Mouse (Mus musculus): ENCODE data around the gene Hps4. TPM values are rescaled to one million over a fixed set of nuclear protein-coding genes. Genes with fewer than 3 reads are reported as not detected.

Gene Hps4
- polyA plus RNA-seq, 1 experiment from 2014 or later, result 30.0 TPM

DNA sequence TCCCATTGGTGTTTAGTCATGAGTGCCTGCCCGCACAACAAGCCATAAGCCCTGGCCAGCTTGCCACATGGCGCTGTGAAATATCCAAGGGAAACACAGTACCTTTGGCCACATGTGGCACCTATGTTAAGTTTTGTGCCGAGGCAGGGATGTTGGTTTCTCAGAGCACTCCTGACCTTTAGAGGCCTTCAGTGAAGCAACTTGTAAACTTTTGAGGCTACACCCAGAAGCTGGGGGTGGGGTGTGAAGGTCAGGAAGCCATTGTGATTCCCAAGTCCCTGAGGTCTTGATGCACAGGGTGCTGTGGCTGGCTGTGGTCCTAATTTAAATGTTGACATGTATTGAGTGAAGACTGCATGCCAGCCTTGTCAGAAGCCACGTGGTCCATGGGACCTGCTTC is 43.5 kb upstream of the Hps4 start:
- H3K27me3 ChIP-seq (ENCODE audit: control insufficient read depth, insufficient read depth, low read length), result no peaks in the 10 kb centered on the region
- no peak for ATAC-seq (ENCODE audit: low FRiP score)
- H3K4me3 ChIP-seq (ENCODE audit: low read depth, low read length), result no peak overlapping the region
- no peaks in the 10 kb centered on the region for H3K9me3 ChIP-seq (ENCODE audit: control insufficient read depth, low read length)
- no peak overlapping the region for H3K9ac ChIP-seq (ENCODE audit: low read depth, low read length)
- no peak overlapping the region for H3K27ac ChIP-seq (ENCODE audit: low read depth, low read length)
- H3K36me3 ChIP-seq (ENCODE audit: control insufficient read depth, insufficient read depth, low read length), result no peaks in the 10 kb centered on the region
- no peak overlapping the region for H3K4me2 ChIP-seq (replicated peaks; ENCODE audit: low read depth, low read length)
- 85% methylated on average over 4 of the region's 4 CpGs for WGBS
- no peak for DNase-seq (ENCODE audit: low spot score)
- H3K4me1 ChIP-seq (replicated peaks; ENCODE audit: control insufficient read depth, insufficient read depth, low read length), result no peaks in the 10 kb centered on the region; the same call in 1 of the 2 replicates

DNA sequence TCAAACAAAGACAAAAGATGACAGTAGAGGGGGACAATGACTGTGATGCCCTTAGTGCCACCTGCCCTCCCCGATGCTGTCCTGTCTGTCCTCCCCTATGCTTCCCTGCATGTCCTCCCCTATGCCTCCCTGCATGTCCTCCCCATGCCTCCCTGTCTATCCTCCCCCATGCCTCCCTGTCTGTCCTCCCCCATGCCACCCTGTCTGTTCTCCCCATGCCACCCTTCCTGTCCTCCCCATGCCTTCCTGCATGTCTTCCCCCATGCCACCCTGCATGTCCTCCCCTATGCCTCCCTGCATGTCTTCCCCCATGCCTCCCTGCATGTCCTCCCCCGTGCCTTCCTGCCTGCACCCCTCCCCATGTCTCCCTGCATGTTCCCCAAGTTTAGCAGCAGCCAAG is 42.8 kb upstream of the Hps4 start:
- no peak for ATAC-seq (ENCODE audit: low FRiP score)
- WGBS, result 84% methylated on average over 2 of the region's 2 CpGs

GRCm38 (mm10) chr5:112300721-112301308 is 42.1 kb upstream of the Hps4 start:
- no peak overlapping the region for H3K4me2 ChIP-seq (replicated peaks; ENCODE audit: low read depth, low read length)

More for the DNA sequence above, 42.8 kb upstream of the Hps4 start:
- Histone ChIP-seq H3K27ac (ENCODE audit: low read depth, low read length) (no peak overlapping the region), H3K27me3 (ENCODE audit: control insufficient read depth, insufficient read depth, low read length) (no peaks in the 10 kb centered on the region), H3K9me3 (ENCODE audit: control insufficient read depth, low read length) (no peaks in the 10 kb centered on the region), H3K36me3 (ENCODE audit: control insufficient read depth, insufficient read depth, low read length) (no peaks in the 10 kb centered on the region), H3K4me2 (replicated peaks; ENCODE audit: low read depth, low read length) (no peak overlapping the region), H3K4me1 (replicated peaks; ENCODE audit: control insufficient read depth, insufficient read depth, low read length) (no peaks in the 10 kb centered on the region), H3K4me3 (ENCODE audit: low read depth, low read length) (no peak overlapping the region), H3K9ac (ENCODE audit: low read depth, low read length) (no peak overlapping the region)
- DNase-seq (ENCODE audit: low spot score), result no peak

DNA sequence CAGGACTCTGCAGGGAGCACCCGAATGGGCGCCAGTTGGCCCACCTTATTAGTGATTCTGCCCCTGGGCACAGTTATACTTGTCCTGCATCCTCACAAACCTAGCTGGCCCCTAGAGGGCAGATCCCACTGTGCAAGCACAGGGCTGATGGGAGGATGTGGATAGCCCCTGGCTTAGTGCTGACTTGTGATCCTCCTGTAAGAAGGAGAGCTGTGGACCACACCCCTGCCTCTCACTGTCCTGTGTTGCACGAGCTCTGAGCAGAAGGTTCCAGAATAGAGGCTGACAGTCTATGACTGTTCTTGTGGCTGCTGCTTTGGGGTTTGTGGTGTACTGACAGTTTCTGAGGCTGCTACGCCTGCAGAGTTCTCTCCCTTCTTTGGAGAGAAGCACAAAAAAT is 41.2 kb upstream of the Hps4 start:
- Histone ChIP-seq H3K4me3 (ENCODE audit: low read depth, low read length) (no peak overlapping the region), H3K36me3 (ENCODE audit: control insufficient read depth, insufficient read depth, low read length) (no peaks in the 10 kb centered on the region), H3K27me3 (ENCODE audit: control insufficient read depth, insufficient read depth, low read length) (no peaks in the 10 kb centered on the region), H3K9ac (ENCODE audit: low read depth, low read length) (no peak overlapping the region), H3K4me1 (replicated peaks; ENCODE audit: control insufficient read depth, insufficient read depth, low read length) (no peaks in the 10 kb centered on the region), H3K4me2 (replicated peaks; ENCODE audit: low read depth, low read length) (no peak overlapping the region), H3K9me3 (ENCODE audit: control insufficient read depth, low read length) (no peaks in the 10 kb centered on the region), H3K27ac (ENCODE audit: low read depth, low read length) (no peak overlapping the region)
- DNase-seq (ENCODE audit: low spot score) (no peak), ATAC-seq (ENCODE audit: low FRiP score) (no peak)
- WGBS, result 89% methylated on average over 4 of the region's 4 CpGs

More at GRCm38 (mm10) chr5:112300721-112301308, 42.1 kb upstream of the Hps4 start:
- no peaks in the 10 kb centered on the region for H3K9me3 ChIP-seq (ENCODE audit: control insufficient read depth, low read length)
- ATAC-seq (ENCODE audit: low FRiP score) (no peak), DNase-seq (ENCODE audit: low spot score) (no peak)
- no peaks in the 10 kb centered on the region for H3K27me3 ChIP-seq (ENCODE audit: control insufficient read depth, insufficient read depth, low read length)
- no peak overlapping the region for H3K4me3 ChIP-seq (ENCODE audit: low read depth, low read length)
- no peak overlapping the region for H3K27ac ChIP-seq (ENCODE audit: low read depth, low read length)
- no peaks in the 10 kb centered on the region for H3K36me3 ChIP-seq (ENCODE audit: control insufficient read depth, insufficient read depth, low read length)
- H3K9ac ChIP-seq (ENCODE audit: low read depth, low read length), result no peak overlapping the region
- no peaks in the 10 kb centered on the region for H3K4me1 ChIP-seq (replicated peaks; ENCODE audit: control insufficient read depth, insufficient read depth, low read length)
- WGBS, result 91% methylated on average over 6 of the region's 6 CpGs

DNA sequence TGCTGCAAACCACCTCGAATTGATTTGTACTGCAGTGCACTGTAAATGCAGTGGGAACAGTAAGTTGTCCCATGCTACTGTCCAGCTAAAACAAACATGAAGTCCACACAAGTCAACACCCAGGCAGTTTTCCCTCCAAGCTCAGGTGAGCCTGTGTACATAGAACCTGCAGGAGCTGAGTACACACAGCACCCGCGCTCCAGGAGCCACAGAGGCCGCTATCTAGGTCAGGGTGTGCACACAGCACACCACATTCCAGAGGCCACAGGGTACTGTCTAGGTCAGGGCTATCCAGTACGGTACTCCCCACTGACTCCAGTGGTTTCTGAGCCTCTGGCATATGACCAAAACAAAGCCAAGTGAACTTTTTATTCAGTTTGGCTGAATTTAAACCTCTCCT is 40.6 kb upstream of the Hps4 start:
- Histone ChIP-seq H3K27me3 (ENCODE audit: control insufficient read depth, insufficient read depth, low read length) (no peaks in the 10 kb centered on the region), H3K9ac (ENCODE audit: low read depth, low read length) (no peak overlapping the region), H3K4me3 (ENCODE audit: low read depth, low read length) (no peak overlapping the region), H3K4me2 (replicated peaks; ENCODE audit: low read depth, low read length) (no peak overlapping the region), H3K4me1 (replicated peaks; ENCODE audit: control insufficient read depth, insufficient read depth, low read length) (no peaks in the 10 kb centered on the region), H3K36me3 (ENCODE audit: control insufficient read depth, insufficient read depth, low read length) (no peaks in the 10 kb centered on the region), H3K27ac (ENCODE audit: low read depth, low read length) (no peak overlapping the region), H3K9me3 (ENCODE audit: control insufficient read depth, low read length) (no peaks in the 10 kb centered on the region)
- no peak for ATAC-seq (ENCODE audit: low FRiP score)
- DNase-seq (ENCODE audit: low spot score), result no peak
- WGBS, result 90% methylated on average over 5 of the region's 5 CpGs

GRCm38 (mm10) chr5:112305842-112306241 is 37.0 kb upstream of the Hps4 start:
- Histone ChIP-seq H3K36me3 (ENCODE audit: control insufficient read depth, insufficient read depth, low read length) (no peaks in the 10 kb centered on the region), H3K9me3 (ENCODE audit: control insufficient read depth, low read length) (no peaks in the 10 kb centered on the region), H3K9ac (ENCODE audit: low read depth, low read length) (no peak overlapping the region), H3K4me2 (replicated peaks; ENCODE audit: low read depth, low read length) (no peak overlapping the region), H3K27ac (ENCODE audit: low read depth, low read length) (no peak overlapping the region), H3K4me1 (replicated peaks; ENCODE audit: control insufficient read depth, insufficient read depth, low read length) (no peaks in the 10 kb centered on the region), H3K27me3 (ENCODE audit: control insufficient read depth, insufficient read depth, low read length) (no peaks in the 10 kb centered on the region), H3K4me3 (ENCODE audit: low read depth, low read length) (no peak overlapping the region)
- WGBS, result 64% methylated on average over 5 of the region's 5 CpGs
- ATAC-seq (ENCODE audit: low FRiP score), result no peak
- DNase-seq (ENCODE audit: low spot score), result no peak

DNA sequence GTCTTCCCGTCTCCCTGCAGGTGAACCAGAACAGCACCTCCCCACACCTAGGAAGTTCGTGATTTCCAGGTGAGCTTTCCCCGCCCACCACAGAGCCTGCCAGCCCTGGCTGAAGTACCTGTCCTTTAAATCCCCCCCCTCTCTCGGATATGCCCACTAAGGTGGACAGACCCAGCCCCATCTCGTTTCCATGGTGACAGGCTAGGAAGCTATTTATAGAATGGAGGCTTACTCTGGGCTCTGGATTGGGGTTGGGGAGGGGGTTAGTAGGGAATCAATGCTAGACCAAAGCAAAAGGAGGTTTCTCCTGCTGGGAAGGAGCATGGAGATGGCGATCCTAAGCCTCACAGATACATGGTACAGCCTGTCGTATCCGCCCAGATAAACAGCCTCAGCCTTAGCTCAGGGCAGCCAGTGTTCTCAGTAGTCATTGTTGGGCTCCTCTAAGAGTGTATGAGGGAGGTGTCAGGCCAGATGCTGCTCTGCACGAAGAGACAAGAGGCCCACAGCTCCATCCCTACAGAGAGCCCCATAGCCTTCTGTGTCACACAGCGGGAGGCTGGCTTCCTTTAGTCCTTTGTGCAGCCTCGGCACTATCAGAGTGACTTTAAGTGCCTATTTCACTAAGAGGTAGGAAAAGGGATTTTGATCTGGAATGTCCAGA is 29.5 kb upstream of the Hps4 start:
- Histone ChIP-seq H3K9ac (ENCODE audit: low read depth, low read length) (no peak overlapping the region), H3K9me3 (ENCODE audit: control insufficient read depth, low read length) (no peaks in the 10 kb centered on the region), H3K27me3 (ENCODE audit: control insufficient read depth, insufficient read depth, low read length) (no peaks in the 10 kb centered on the region), H3K27ac (ENCODE audit: low read depth, low read length) (no peak overlapping the region), H3K36me3 (ENCODE audit: control insufficient read depth, insufficient read depth, low read length) (0 out of 2 replicates have a peak, but pooled peaks cover 3% of the 10 kb centered on the region), H3K4me3 (ENCODE audit: low read depth, low read length) (no peak overlapping the region), H3K4me1 (replicated peaks; ENCODE audit: control insufficient read depth, insufficient read depth, low read length) (no peaks in the 10 kb centered on the region), H3K4me2 (replicated peaks; ENCODE audit: low read depth, low read length) (no peak overlapping the region)
- 59% methylated on average over 11 of the region's 11 CpGs for WGBS
- ATAC-seq (ENCODE audit: low FRiP score) (no peak), DNase-seq (ENCODE audit: low spot score) (no peak)

- 0 out of 2 replicates have a peak, but pooled peaks cover 3% of the 10 kb centered on the region for H3K36me3 ChIP-seq (ENCODE audit: control insufficient read depth, insufficient read depth, low read length)
- no peaks in the 10 kb centered on the region for H3K9me3 ChIP-seq (ENCODE audit: control insufficient read depth, low read length)
- no peak overlapping the region for H3K27ac ChIP-seq (ENCODE audit: low read depth, low read length)
- H3K4me3 ChIP-seq (ENCODE audit: low read depth, low read length), result no peak overlapping the region
- no peak overlapping the region for H3K9ac ChIP-seq (ENCODE audit: low read depth, low read length)
- no peaks in the 10 kb centered on the region for H3K27me3 ChIP-seq (ENCODE audit: control insufficient read depth, insufficient read depth, low read length)
- no peaks in the 10 kb centered on the region for H3K4me1 ChIP-seq (replicated peaks; ENCODE audit: control insufficient read depth, insufficient read depth, low read length)
- DNase-seq (ENCODE audit: low spot score) (no peak), ATAC-seq (ENCODE audit: low FRiP score) (no peak)
- whole genome bisulfite sequencing, result 84% methylated on average over 5 of the region's 5 CpGs
- no peak overlapping the region for H3K4me2 ChIP-seq (replicated peaks; ENCODE audit: low read depth, low read length)
Measured at GRCm38 (mm10) chr5:112316468-112316867, 26.4 kb upstream of the Hps4 start.

- Histone ChIP-seq H3K9ac (ENCODE audit: low read depth, low read length) (no peak overlapping the region), H3K27ac (ENCODE audit: low read depth, low read length) (no peak overlapping the region), H3K4me1 (replicated peaks; ENCODE audit: control insufficient read depth, insufficient read depth, low read length) (no peaks in the 10 kb centered on the region), H3K9me3 (ENCODE audit: control insufficient read depth, low read length) (no peaks in the 10 kb centered on the region), H3K4me3 (ENCODE audit: low read depth, low read length) (no peak overlapping the region), H3K27me3 (ENCODE audit: control insufficient read depth, insufficient read depth, low read length) (no peaks in the 10 kb centered on the region), H3K4me2 (replicated peaks; ENCODE audit: low read depth, low read length) (no peak overlapping the region), H3K36me3 (ENCODE audit: control insufficient read depth, insufficient read depth, low read length) (0 out of 2 replicates have a peak, but pooled peaks cover 3% of the 10 kb centered on the region)
- ATAC-seq (ENCODE audit: low FRiP score) (no peak), DNase-seq (ENCODE audit: low spot score) (no peak)
- 59% methylated on average over 5 of the region's 5 CpGs for WGBS
Measured at GRCm38 (mm10) chr5:112317328-112317727, 25.6 kb upstream of the Hps4 start.

Measured in hindbrain, embryonic 11.5 days (tissue).